Mouse (Mus musculus): ENCODE measurements around the gene Nfil3.

- TF ChIP-seq EP300 (IDR thresholded peaks at IDR 0.05; ENCODE audit: insufficient read depth, low read depth, low read length) (no peak), CTCF (IDR thresholded peaks at IDR 0.05) (no peak), POLR2A (IDR thresholded peaks at IDR 0.05; ENCODE audit: insufficient read depth, low read depth, low read length) (0 out of 2 replicates have a peak, but pooled peaks have one; percentile 33)
These were observed 1.4 kb downstream of the Nfil3 start for GRCm38 (mm10) chr13:52979331-52980051.
